ENCODE assay signal across 8 mouse cellular contexts in the genomic region with DNA sequence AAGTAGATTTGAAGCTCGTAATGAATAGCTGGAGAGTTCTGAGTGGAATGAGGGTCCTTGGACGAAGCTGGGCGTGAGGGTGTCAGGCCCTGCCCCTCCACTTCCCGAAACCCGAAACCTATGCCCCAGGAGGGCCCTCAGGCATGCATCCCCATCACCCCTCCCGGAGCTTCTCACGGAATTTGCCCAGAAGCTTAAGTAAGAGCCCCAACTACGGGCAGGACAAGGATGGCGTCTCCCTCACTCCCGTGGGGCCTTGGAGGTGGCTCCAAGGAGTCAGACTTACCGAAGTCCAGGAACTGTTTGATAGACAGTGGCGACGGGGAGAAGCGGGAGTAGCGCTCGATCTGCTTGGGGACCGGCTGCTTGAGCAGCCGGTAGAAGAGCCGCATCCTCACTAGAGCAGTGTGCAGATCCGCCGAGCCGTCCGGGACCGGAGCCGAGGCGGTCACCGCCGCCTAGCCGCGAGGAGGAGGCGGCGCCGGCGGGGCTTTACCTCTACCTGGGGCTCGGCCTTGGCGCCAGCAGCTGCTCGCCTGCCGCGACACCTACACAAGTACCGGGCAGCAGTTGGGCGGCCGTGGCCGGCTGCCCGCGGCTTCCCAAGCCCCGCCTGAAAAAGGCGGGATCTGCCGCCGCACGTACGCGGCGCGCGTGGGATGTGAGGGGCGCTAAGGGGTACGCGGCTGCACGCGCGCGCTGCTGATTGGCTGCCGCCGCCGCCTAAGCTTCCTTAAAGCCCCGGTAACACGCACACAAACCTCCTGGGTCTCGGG. TPM values are rescaled to one million over a fixed set of nuclear protein-coding genes. Genes with fewer than 3 reads are reported as not detected.
DNase-seq lines count a peak whose midpoint lies in the region; ATAC-seq lines count a peak whose summit lies in the region.

A gene (minus strand): TSS at position 641 of the 776 bp plus-strand sequence.

- H3K4me1 ChIP-seq in heart, embryonic 12.5 days (replicated peaks) = no peaks in the 10 kb centered on the region
- H3K4me1 ChIP-seq in liver, embryonic 12.5 days = peaks cover 11% of the 10 kb centered on the region
- H3K4me1 ChIP-seq in stomach, embryonic 15.5 days = no peaks in the 10 kb centered on the region

- H3K27me3 ChIP-seq in heart, embryonic 12.5 days (replicated peaks) = no peaks in the 10 kb centered on the region
- peaks cover 4% of the 10 kb centered on the region for H3K27me3 ChIP-seq in liver, embryonic 12.5 days (replicated peaks)
- no peaks in the 10 kb centered on the region for H3K27me3 ChIP-seq in stomach, embryonic 15.5 days (replicated peaks)

- H3K4me3 ChIP-seq in heart, embryonic 12.5 days = peak within 1 kb of the TSS; percentile 71
- H3K4me3 ChIP-seq in liver, embryonic 12.5 days = peak within 1 kb of the TSS; percentile 68
- peak within 1 kb of the TSS; percentile 57 for H3K4me3 ChIP-seq in stomach, embryonic 15.5 days (replicated peaks)

- 19% methylated on average over 67 of the region's 68 CpGs for WGBS in heart, embryonic 12.5 days
- WGBS in liver, embryonic 12.5 days (ENCODE audit: insufficient replicate concordance) = 11% methylated on average over 45 of the region's 68 CpGs
- WGBS in stomach, embryonic 15.5 days = 14% methylated on average over 67 of the region's 68 CpGs

- peak within 1 kb of the TSS; percentile 82 for H3K9ac ChIP-seq in heart, embryonic 12.5 days
- H3K9ac ChIP-seq in liver, embryonic 12.5 days = peak within 1 kb of the TSS; percentile 76
- peak within 1 kb of the TSS; percentile 39 for H3K9ac ChIP-seq in stomach, embryonic 15.5 days

- H3K9me3 ChIP-seq in heart, embryonic 12.5 days (replicated peaks) = peaks cover 4% of the 10 kb centered on the region; the same call in 1 of the 2 replicates
- no peaks in the 10 kb centered on the region for H3K9me3 ChIP-seq in liver, embryonic 12.5 days (replicated peaks)
- no peaks in the 10 kb centered on the region for H3K9me3 ChIP-seq in stomach, embryonic 15.5 days

- peak; percentile 97 for ATAC-seq in erythroid progenitor cell, adult 5-6 weeks (replicated peaks; ENCODE audit: low FRiP score, poor library complexity, severe bottlenecking)
- peak; percentile 98 for ATAC-seq in heart, embryonic 12.5 days (ENCODE audit: insufficient number of reproducible peaks, low FRiP score)
- ATAC-seq in liver, embryonic 12.5 days = peak; percentile 97
- ATAC-seq in stomach, embryonic 15.5 days (ENCODE audit: insufficient read depth, low FRiP score, low read depth) = peak; percentile 94

- DNase-seq in CD4-positive helper T cell, adult 2 months (ENCODE audit: low read depth, low spot score) = peak; percentile 88
- DNase-seq in brain, embryonic 18.5 days (ENCODE audit: low read depth, low spot score) = peak; percentile 60
- peak; percentile 85 for DNase-seq in kidney, postnatal 10 days
- DNase-seq in natural killer cell, adult 2 months (ENCODE audit: low spot score in 2 of 2) = peak; percentile 39 to 55

- no peaks in the 10 kb centered on the region for H3K36me3 ChIP-seq in heart, embryonic 12.5 days
- H3K36me3 ChIP-seq in liver, embryonic 12.5 days = no peaks in the 10 kb centered on the region
- no peaks in the 10 kb centered on the region for H3K36me3 ChIP-seq in stomach, embryonic 15.5 days

- peak within 1 kb of the TSS; percentile 69 for H3K4me2 ChIP-seq in heart, embryonic 12.5 days
- peak within 1 kb of the TSS; percentile 72 for H3K4me2 ChIP-seq in liver, embryonic 12.5 days
- peak within 1 kb of the TSS; percentile 47 for H3K4me2 ChIP-seq in stomach, embryonic 15.5 days

- peak within 1 kb of the TSS; percentile 93 for H3K27ac ChIP-seq in heart, embryonic 12.5 days (ENCODE audit: poor library complexity, severe bottlenecking)
- H3K27ac ChIP-seq in liver, embryonic 12.5 days = peak within 1 kb of the TSS; percentile 79
- peak within 1 kb of the TSS; percentile 87 for H3K27ac ChIP-seq in stomach, embryonic 15.5 days

RNA-seq across cellular contexts. Expression of the gene that starts here (rescaled TPM):
- 46.1 and 69.2 TPM in 2 replicates for total RNA-seq in erythroid progenitor cell, adult 5-6 weeks (2015; ENCODE audit: low replicate concordance)
- total RNA-seq in erythroid progenitor cell, adult 5-6 weeks (2017; ENCODE audit: low replicate concordance) = 18.8 and 30.8 TPM in 2 replicates
- 162 and 167 TPM in 2 replicates for polyA plus RNA-seq in heart, embryonic 12.5 days (2016; fragmentation: Nextera tagmentation; extraction: Ambion mirVana)
- polyA plus RNA-seq in liver, embryonic 12.5 days (2016; fragmentation: Nextera tagmentation; extraction: Ambion mirVana) = 48.4 and 48.5 TPM in 2 replicates
- 53.1 and 54.6 TPM in 2 replicates for polyA plus RNA-seq in stomach, embryonic 15.5 days (2015; fragmentation: Nextera tagmentation; extraction: Ambion mirVana)

Comparison
In these comparisons a context has a peak if more than half of its experiments do, and no peak if none do; other contexts are left out.
1. Peak in every context shown above with its lines: DNase-seq, ATAC-seq, H3K4me3 ChIP-seq and H3K27ac ChIP-seq.